Mouse (Mus musculus) heart, embryonic 12.5 days (tissue): ENCODE measurements at regions not wholly inside any gene's neighbourhood (a gene's known extent, or its start where the extent isn't known, plus 50 kb on each side); places are given as distances from the start of the nearest gene placed in this dataset.

Experiments used
- ATAC-seq: fragments of 200-750 bp; cut with Nextera tagmentation; 2 replicates; pipeline ENCODE4 v1.8.0; 2017; ENCODE audit warnings: moderate TSS enrichment, moderate library complexity; ENCODE audit not compliant: insufficient number of reproducible peaks, low FRiP score
- H3K27ac ChIP-seq: fragments of 300-500 bp; sonication (generic); 2 replicates; pipeline ENCODE4 v1.5.1; 2016; ENCODE audit warnings: mild to moderate bottlenecking, moderate library complexity; ENCODE audit not compliant: poor library complexity, severe bottlenecking
- H3K27me3 ChIP-seq: fragments of 300-500 bp; sonication (generic); replicated peaks from 2 replicates; pipeline ENCODE4 v1.6.1; 2016; ENCODE audit warnings: mild to moderate bottlenecking, moderate library complexity
- H3K36me3 ChIP-seq: fragments of 300-500 bp; sonication (generic); 2 replicates; pipeline ENCODE4 v1.6.1; 2016; ENCODE audit warnings: mild to moderate bottlenecking, moderate library complexity
- H3K4me1 ChIP-seq: fragments of 300-500 bp; sonication (generic); replicated peaks from 2 replicates; pipeline ENCODE4 v1.6.1; 2016; ENCODE audit warnings: mild to moderate bottlenecking
- H3K4me2 ChIP-seq: fragments of 300-500 bp; sonication (generic); 2 replicates; pipeline ENCODE4 v1.6.1; 2016; ENCODE audit warnings: mild to moderate bottlenecking, moderate library complexity
- H3K4me3 ChIP-seq: fragments of 300-500 bp; sonication (generic); 2 replicates; pipeline ENCODE4 v1.5.1; 2016; ENCODE audit warnings: mild to moderate bottlenecking
- H3K9ac ChIP-seq: fragments of 300-500 bp; sonication (generic); 2 replicates; pipeline ENCODE4 v1.6.1; 2016; ENCODE audit warnings: mild to moderate bottlenecking, moderate library complexity
- H3K9me3 ChIP-seq: fragments of 300-500 bp; sonication (generic); replicated peaks from 2 replicates; pipeline ENCODE4 v1.6.1; 2016; ENCODE audit warnings: mild to moderate bottlenecking, moderate library complexity
- WGBS: fragments of 180-500 bp; shearing (Covaris S2); methylation state at CpG from one replicate; pipeline ENCODE4 v1.1.7; 2016; 5-methylcytosine and 5-hydroxymethylcytosine counted together

DNA sequence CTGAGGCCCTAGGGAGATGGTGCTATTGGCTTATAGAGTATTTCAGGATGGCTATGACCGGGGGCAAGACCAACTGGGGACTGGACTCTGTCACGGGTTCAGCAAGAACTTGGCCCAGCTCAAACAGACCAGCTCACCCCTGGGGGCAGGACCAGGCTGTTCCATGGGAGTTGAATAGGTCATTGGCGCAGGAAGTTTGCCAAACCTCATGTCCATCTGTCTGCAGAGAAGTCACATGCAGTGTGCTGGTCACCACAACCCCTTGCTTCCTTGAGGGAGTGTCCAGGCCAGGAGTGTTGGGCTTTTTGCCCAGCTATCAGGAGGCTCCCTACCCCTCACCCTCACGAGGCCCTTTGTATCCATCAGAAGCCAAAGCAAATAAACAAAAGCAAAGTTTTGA is 226.5 kb downstream of the Sox9 start:
- Histone ChIP-seq H3K4me1 (no peaks in the 10 kb centered on the region), H3K36me3 (no peaks in the 10 kb centered on the region), H3K4me3 (no peak overlapping the region), H3K9me3 (no peaks in the 10 kb centered on the region), H3K27me3 (peaks cover 20% of the 10 kb centered on the region), H3K9ac (no peak overlapping the region), H3K4me2 (no peak overlapping the region), H3K27ac (no peak overlapping the region)
- no peak for ATAC-seq
- WGBS: 56% methylated on average over 4 of the region's 4 CpGs

DNA sequence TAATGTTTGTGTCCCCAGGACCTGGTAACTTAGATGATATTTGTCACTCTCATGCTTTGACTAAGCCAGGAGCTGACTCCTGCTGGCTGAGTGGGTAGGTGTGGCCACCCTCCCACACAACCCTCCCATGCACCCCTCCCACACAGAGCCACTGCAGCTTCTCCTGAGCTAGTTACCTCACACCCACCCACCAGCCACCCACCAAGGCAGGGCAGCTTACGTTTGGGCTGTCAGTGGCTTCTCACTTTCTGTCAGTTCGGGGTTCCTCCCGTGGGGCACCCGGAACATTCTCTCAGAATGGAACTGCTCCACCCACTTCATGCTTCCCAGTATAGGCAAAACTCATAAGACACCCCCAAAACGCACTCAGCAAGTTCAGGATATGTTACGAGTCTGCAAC is 227.4 kb downstream of the Sox9 start:
- peaks cover 25% of the 10 kb centered on the region for H3K27me3 ChIP-seq
- no peaks in the 10 kb centered on the region for H3K9me3 ChIP-seq
- H3K4me2 ChIP-seq: no peak overlapping the region
- H3K36me3 ChIP-seq: no peaks in the 10 kb centered on the region
- WGBS: 83% methylated on average over 6 of the region's 6 CpGs
- no peaks in the 10 kb centered on the region for H3K4me1 ChIP-seq
- no peak overlapping the region for H3K4me3 ChIP-seq
- no peak overlapping the region for H3K27ac ChIP-seq
- H3K9ac ChIP-seq: no peak overlapping the region
- no peak for ATAC-seq

DNA sequence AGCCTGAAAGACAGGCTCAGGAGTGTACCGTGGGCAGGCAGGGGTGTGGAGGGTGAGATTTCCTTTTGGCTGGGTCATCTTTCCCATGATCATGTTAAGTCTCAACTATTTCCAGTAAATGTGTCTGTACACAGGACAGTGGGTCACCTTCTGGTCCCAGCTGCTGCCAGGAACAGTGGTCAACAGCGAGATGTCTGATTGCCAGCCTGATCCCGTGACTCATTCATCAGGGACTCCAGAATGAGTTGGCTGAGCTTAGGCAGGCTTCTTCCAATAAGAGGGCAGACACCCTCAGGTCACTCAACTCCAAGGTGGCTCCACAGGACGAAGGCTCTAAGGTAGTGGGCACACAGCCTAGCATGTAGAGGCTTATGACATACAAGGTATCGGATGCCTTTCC is 228.9 kb downstream of the Sox9 start:
- no peaks in the 10 kb centered on the region for H3K36me3 ChIP-seq
- no peak overlapping the region for H3K4me3 ChIP-seq
- ATAC-seq: no peak
- H3K27me3 ChIP-seq: peaks cover 25% of the 10 kb centered on the region
- 80% methylated on average over 5 of the region's 5 CpGs for WGBS
- H3K4me1 ChIP-seq: no peaks in the 10 kb centered on the region; the same call in 1 of the 2 replicates
- H3K4me2 ChIP-seq: no peak overlapping the region
- H3K9ac ChIP-seq: no peak overlapping the region
- no peak overlapping the region for H3K27ac ChIP-seq
- no peaks in the 10 kb centered on the region for H3K9me3 ChIP-seq

DNA sequence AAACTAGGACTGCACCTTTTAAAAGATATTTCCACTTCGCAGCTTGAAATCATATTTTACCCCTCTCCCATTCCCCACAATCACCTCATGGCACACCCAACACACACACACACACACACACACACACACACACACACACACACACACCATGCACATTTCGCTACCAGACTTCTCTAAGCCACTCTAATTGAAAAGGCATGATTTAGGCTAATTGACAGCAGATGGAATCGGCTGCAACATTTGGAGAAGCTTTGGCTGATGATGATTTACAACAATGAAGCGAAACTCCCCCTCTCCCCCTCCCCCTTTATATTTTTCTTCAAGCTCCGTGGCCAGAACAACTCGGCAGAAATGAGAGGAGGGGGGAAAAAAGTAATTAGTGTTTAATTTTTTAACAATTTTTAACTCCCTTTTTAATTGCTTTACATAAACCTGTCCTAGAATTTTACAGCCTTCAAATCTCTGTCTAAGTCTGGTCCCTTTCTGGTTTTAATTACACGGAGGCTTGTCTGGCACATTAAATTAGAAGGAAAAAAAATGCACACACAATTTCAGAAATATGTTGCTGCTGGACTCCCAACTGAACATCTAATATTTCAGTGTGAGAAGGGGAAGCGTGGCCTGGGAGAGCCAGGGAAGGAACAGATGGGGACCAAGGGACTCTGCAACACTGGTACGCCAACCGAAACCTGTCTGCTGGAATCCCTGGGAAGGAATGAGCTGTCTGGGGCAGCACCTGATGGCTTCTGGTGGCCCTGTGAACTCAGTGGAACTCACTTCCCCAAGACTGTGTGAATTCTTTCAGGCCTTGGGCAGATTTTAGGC is 232.4 kb downstream of the Sox9 start:
- no peak overlapping the region for H3K4me3 ChIP-seq
- no peak for ATAC-seq
- H3K27me3 ChIP-seq: peaks cover 27% of the 10 kb centered on the region
- H3K27ac ChIP-seq: no peak overlapping the region
- no peaks in the 10 kb centered on the region; the same call in 1 of the 2 replicates for H3K4me1 ChIP-seq
- no peaks in the 10 kb centered on the region for H3K9me3 ChIP-seq
- no peak overlapping the region for H3K4me2 ChIP-seq
- H3K36me3 ChIP-seq: no peaks in the 10 kb centered on the region
- no peak overlapping the region for H3K9ac ChIP-seq
- WGBS: 63% methylated on average over 10 of the region's 10 CpGs

DNA sequence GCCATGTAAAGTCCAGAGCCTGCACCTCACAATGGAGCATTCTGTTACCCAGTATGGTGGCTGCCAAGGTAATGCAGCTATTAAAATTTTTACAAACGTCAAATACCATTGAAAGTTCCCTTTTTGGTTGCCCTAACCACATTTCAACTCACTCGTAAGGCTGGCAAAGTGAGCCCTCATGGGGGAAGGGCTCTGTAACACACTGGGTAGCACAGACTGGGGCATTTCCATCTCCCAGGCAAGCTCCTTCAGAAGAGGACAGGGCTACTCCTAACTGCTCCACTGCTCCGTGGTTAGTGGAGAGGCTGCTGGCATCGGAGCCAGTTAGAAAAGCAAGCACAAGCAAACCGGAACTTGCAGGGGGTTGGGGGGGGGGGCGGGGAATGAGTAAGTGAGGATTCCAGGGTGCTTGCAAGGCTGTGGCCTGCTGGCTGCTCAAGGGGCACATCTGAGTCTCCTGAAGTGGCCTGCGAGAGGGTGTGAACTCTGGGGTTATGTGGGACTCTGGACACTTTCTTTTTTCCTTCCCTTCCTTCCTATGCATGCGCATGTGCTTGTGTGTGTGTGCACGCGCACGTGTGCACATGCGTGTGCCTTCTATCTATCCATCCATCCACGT is 233.8 kb downstream of the Sox9 start:
- no peak for ATAC-seq
- Histone ChIP-seq H3K9ac (no peak overlapping the region), H3K4me3 (no peak overlapping the region), H3K4me1 (no peaks in the 10 kb centered on the region; the same call in 1 of the 2 replicates), H3K4me2 (no peak overlapping the region), H3K9me3 (no peaks in the 10 kb centered on the region), H3K36me3 (no peaks in the 10 kb centered on the region), H3K27ac (no peak overlapping the region), H3K27me3 (peaks cover 34% of the 10 kb centered on the region)
- 55% methylated on average over 13 of the region's 13 CpGs for WGBS

DNA sequence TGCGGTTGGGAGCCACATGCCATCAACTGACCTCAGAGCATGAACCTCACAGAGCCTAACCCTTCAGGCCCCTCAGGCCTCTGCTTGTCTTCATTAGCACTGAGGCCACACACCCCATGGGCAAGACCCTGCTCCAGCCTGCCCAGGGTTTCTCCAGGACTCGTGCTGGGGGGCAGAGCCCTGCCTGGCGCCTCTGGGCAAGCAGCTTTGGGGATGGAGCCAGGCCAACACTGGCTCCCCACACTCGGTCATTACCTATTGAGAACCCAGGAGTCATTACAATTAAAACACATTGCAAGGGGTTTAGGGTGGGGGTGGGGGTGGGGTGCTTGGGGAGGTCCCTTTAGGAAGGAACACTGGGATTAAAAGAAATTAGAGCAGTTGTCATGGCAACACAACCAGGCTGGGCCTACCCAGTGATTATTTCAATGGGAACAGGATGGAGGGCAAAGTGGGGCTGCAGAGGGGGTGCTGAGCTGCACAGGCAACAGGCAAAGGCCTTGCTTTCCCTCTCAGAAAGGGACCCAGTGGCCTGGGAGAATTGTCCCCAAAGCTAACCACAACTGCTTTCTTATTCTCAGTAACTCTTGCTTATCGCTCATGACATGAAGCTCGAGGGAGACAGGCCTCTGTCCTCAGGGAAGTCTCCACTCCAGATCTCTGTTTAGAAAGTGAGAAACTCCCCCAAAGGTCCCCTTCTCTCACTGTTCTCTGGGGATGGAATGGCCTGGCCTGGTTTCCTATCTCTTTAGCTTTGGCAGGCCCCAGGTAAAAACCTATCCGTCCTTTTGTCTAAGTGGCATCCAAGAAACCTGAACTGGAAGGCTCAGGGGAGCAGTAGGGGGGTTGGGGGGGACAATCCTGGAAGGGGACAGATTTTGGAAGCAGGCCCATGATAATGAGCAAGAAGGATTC is 235.0 kb downstream of the Sox9 start:
- H3K4me3 ChIP-seq: no peak overlapping the region
- no peaks in the 10 kb centered on the region for H3K9me3 ChIP-seq
- H3K27ac ChIP-seq: no peak overlapping the region
- ATAC-seq: no peak
- no peak overlapping the region for H3K9ac ChIP-seq
- H3K4me1 ChIP-seq: no peaks in the 10 kb centered on the region; the same call in 1 of the 2 replicates
- H3K36me3 ChIP-seq: no peaks in the 10 kb centered on the region
- H3K27me3 ChIP-seq: peaks cover 23% of the 10 kb centered on the region; the same call in 1 of the 2 replicates
- WGBS: 65% methylated on average over 7 of the region's 7 CpGs
- H3K4me2 ChIP-seq: no peak overlapping the region

DNA sequence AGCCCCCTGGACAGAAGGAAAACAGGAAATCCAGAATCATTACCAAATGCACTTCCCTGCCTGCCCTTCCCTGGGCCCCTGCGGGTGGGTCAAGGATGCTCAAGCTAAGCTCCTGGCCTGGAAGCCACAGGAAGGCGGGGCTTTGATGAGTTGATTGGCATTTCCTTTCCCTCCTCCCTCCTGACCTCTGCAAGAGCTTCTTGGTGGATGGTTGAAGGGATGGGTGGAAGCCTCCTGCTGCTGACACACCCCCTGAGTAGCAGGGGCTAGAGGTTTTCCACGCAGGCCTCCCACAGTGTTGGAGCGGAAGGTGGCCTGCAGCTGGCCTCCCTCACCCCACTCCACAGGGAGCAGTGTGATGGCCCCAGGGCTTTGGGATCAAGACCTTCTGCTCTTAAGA is 239.5 kb downstream of the Sox9 start:
- peaks cover 10% of the 10 kb centered on the region for H3K27me3 ChIP-seq
- 41% methylated on average over 4 of the region's 4 CpGs for WGBS
- no peak overlapping the region for H3K27ac ChIP-seq
- no peak overlapping the region for H3K4me2 ChIP-seq
- no peak overlapping the region for H3K4me3 ChIP-seq
- no peaks in the 10 kb centered on the region; the same call in 1 of the 2 replicates for H3K4me1 ChIP-seq
- peaks cover 8% of the 10 kb centered on the region; the same call in 1 of the 2 replicates for H3K9me3 ChIP-seq
- H3K9ac ChIP-seq: no peak overlapping the region
- no peak for ATAC-seq
- H3K36me3 ChIP-seq: no peaks in the 10 kb centered on the region

DNA sequence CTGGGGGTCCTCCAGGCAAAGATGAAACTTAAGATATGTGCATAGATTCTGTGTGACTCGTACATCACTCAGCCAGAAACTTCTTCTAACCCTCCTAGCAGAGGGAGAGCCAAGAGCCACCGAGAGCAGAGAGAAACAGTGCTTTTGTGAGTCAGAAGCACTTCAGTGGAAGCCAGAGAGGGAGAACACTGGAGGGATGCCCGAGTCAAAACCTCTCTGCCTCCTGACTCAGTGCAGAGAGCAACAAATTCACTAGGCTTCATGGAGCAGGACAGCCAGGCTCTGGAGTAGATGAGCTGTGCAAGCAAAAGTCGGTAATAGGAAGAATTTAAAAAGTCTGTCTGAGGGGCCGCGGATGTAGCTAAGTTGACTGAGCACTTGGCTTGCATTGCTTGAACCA is 245.0 kb downstream of the Sox9 start:
- Histone ChIP-seq H3K9me3 (peaks cover 8% of the 10 kb centered on the region; the same call in 1 of the 2 replicates), H3K4me3 (no peak overlapping the region), H3K4me2 (no peak overlapping the region), H3K4me1 (no peaks in the 10 kb centered on the region), H3K36me3 (no peaks in the 10 kb centered on the region), H3K27ac (no peak overlapping the region), H3K9ac (no peak overlapping the region), H3K27me3 (peaks cover 2% of the 10 kb centered on the region; the same call in 1 of the 2 replicates)
- no peak for ATAC-seq
- WGBS: 62% methylated on average over 6 of the region's 6 CpGs

DNA sequence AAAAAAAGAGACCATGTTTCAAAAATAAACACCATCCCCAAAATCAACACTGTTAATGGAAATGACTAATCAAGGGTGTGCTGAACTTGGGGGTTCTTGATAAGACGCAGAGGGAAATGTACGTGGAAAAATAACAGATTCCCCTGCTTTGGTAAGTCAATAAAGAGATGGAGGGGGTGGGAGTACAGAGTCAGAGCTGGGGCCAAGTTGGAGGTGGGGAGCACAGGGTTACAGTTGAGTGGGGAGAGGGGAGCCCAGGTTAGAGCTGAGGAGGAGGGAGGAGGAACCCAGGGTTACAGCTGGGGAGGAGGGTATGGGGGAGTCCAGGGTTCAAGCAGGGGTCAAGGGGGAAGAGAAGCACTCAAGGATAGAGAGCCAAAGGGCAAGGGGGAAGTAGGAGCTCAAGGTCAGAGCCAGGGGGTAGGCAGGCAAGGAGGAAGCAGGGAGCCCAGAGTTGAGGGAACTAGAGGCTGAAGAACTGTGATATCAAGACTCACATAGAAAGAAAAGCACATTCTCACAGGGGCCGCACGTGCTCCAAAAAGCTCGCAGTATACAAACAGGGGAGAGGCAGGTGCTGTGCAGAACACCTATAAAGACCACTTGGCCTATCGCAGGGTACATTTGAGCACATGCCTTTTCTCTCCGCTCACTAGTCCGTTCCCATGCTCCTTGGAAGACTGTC is 246.4 kb downstream of the Sox9 start:
- 76% methylated on average over 8 of the region's 8 CpGs for WGBS
- Histone ChIP-seq H3K36me3 (no peaks in the 10 kb centered on the region), H3K9ac (no peak overlapping the region), H3K4me2 (no peak overlapping the region), H3K9me3 (no peaks in the 10 kb centered on the region), H3K4me3 (no peak overlapping the region), H3K27me3 (peaks cover 2% of the 10 kb centered on the region; the same call in 1 of the 2 replicates), H3K27ac (no peak overlapping the region), H3K4me1 (peaks cover 5% of the 10 kb centered on the region; the same call in 1 of the 2 replicates)
- no peak for ATAC-seq

DNA sequence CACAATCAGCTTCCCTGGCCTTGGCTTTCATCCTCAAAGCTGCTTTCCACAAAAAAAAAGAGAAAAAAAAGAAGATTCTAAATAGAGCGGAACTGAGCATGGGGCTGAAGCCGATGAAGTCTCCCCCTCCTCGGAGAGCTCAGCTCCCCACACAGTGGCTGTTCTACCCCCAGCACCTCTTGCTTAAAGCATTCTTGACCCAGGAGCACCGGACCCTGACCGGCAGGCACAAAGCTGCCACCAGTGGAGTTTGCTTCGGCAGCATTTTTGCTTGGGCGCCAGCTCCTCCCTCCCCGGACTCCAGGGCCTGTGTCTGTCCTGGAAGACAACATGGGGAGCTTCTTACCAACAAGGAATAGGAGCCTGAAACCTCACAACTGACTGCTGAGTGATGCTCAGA is 249.4 kb downstream of the Sox9 start:
- WGBS: 84% methylated on average over 8 of the region's 8 CpGs
- ATAC-seq: no peak

More for the DNA sequence above, 249.4 kb downstream of the Sox9 start:
- no peak overlapping the region for H3K4me3 ChIP-seq
- no peaks in the 10 kb centered on the region for H3K9me3 ChIP-seq
- peaks cover 5% of the 10 kb centered on the region; the same call in 1 of the 2 replicates for H3K4me1 ChIP-seq
- no peaks in the 10 kb centered on the region for H3K36me3 ChIP-seq
- H3K9ac ChIP-seq: no peak overlapping the region
- H3K27me3 ChIP-seq: no peaks in the 10 kb centered on the region
- H3K27ac ChIP-seq: no peak overlapping the region
- H3K4me2 ChIP-seq: no peak overlapping the region
